Mouse (Mus musculus) testis, adult 2 months (tissue): ENCODE results near the gene Gns. TPM values are rescaled to one million over a fixed set of nuclear protein-coding genes. Genes with fewer than 3 reads are reported as not detected.

ENCODE experiments used
- H3K27ac ChIP-seq: fragments of 200-500 bp; 2 replicates; pipeline ENCODE4 v1.5.1; 2012; ENCODE audit warnings: low read depth, low read length; ENCODE audit not compliant: control insufficient read depth, insufficient read depth
- H3K27me3 ChIP-seq: fragments of 200-500 bp; 2 replicates; pipeline ENCODE4 v1.6.1; 2012; ENCODE audit warnings: mild to moderate bottlenecking, low read length, moderate library complexity; ENCODE audit not compliant: control insufficient read depth, insufficient read depth
- H3K36me3 ChIP-seq: fragments of 200-500 bp; 2 replicates; pipeline ENCODE4 v1.6.1; 2012; ENCODE audit warnings: mild to moderate bottlenecking, low read length; ENCODE audit not compliant: control insufficient read depth, insufficient read depth
- H3K4me1 ChIP-seq: fragments of 200-500 bp; 2 replicates; pipeline ENCODE4 v1.6.1; 2012; ENCODE audit warnings: low read length; ENCODE audit not compliant: control insufficient read depth, insufficient read depth
- H3K4me3 ChIP-seq: fragments of 200-500 bp; 2 replicates; pipeline ENCODE4 v1.5.1; 2012; ENCODE audit warnings: low read depth, mild to moderate bottlenecking, low read length, moderate library complexity, mixed read lengths; ENCODE audit not compliant: control insufficient read depth
- CTCF ChIP-seq: fragments of 200-500 bp; IDR thresholded peaks from 2 replicates; pipeline ENCODE4 v1.5.1; 2012; ENCODE audit warnings: low read depth, mild to moderate bottlenecking, inconsistent platforms, low read length, moderate library complexity; ENCODE audit not compliant: control insufficient read depth, insufficient read depth, insufficient replicate concordance
- POLR2A ChIP-seq: fragments of 200-500 bp; IDR thresholded peaks from 2 replicates; pipeline ENCODE4 v1.6.1; 2012; ENCODE audit warnings: low read depth, mild to moderate bottlenecking, inconsistent platforms, low read length, moderate library complexity; ENCODE audit not compliant: control insufficient read depth
- polyA plus RNA-seq: library from polyadenylated mRNA; depleted of rRNA; stranded (reverse); fragments of >200 nt; gene quantifications from 2 replicates; pipeline ENCODE4 v1.2.3, GENCODE M21; 2012; rRNA removed

The Gns gene
- polyA plus RNA-seq: 14.5 and 14.7 TPM in 2 replicates

GRCm38 (mm10) chr10:121364801-121365564 is at the start of gene Gns:
TSS of gene Gns (plus strand) at chr10:121365090.
- Histone ChIP-seq H3K4me3 (peak within 1 kb of the TSS; percentile 91), H3K27ac (peak within 1 kb of the TSS; percentile 62), H3K36me3 (no peaks in the 10 kb centered on the region), H3K27me3 (no peaks in the 10 kb centered on the region), H3K4me1 (peaks cover 4% of the 10 kb centered on the region)
- TF ChIP-seq POLR2A: peak; percentile 58
- no peak for TF ChIP-seq CTCF

- Histone ChIP-seq H3K4me3 (no peak overlapping the region), H3K27ac (no peak overlapping the region), H3K4me1 (peaks cover 8% of the 10 kb centered on the region), H3K27me3 (no peaks in the 10 kb centered on the region; the same call in 1 of the 2 replicates), H3K36me3 (no peaks in the 10 kb centered on the region)
- TF ChIP-seq CTCF (no peak), POLR2A (no peak)
Observed at GRCm38 (mm10) chr10:121315321-121316283, 49.3 kb upstream of the Gns start.

- no peak for TF ChIP-seq POLR2A
- no peak for TF ChIP-seq CTCF
- peaks cover 2% of the 10 kb centered on the region; the same call in 1 of the 2 replicates for H3K4me1 ChIP-seq
- no peaks in the 10 kb centered on the region for H3K36me3 ChIP-seq
- no peaks in the 10 kb centered on the region for H3K27me3 ChIP-seq
- H3K27ac ChIP-seq: no peak overlapping the region
- no peak overlapping the region for H3K4me3 ChIP-seq
Observed at GRCm38 (mm10) chr10:121316361-121316760, 48.5 kb upstream of the Gns start.

GRCm38 (mm10) chr10:121318397-121318950 is 46.4 kb upstream of the Gns start:
- H3K4me3 ChIP-seq: no peak overlapping the region
- H3K27ac ChIP-seq: no peak overlapping the region
- H3K27me3 ChIP-seq: no peaks in the 10 kb centered on the region
- no peak for TF ChIP-seq POLR2A
- TF ChIP-seq CTCF: no peak
- no peaks in the 10 kb centered on the region for H3K36me3 ChIP-seq
- H3K4me1 ChIP-seq: peaks cover 2% of the 10 kb centered on the region; the same call in 1 of the 2 replicates

- TF ChIP-seq POLR2A (no peak), CTCF (no peak)
- Histone ChIP-seq H3K36me3 (no peaks in the 10 kb centered on the region), H3K27ac (no peak overlapping the region), H3K4me1 (no peaks in the 10 kb centered on the region), H3K4me3 (no peak overlapping the region), H3K27me3 (no peaks in the 10 kb centered on the region)
Observed at GRCm38 (mm10) chr10:121323493-121323892, 41.4 kb upstream of the Gns start.

- Histone ChIP-seq H3K4me1 (no peaks in the 10 kb centered on the region), H3K4me3 (no peak overlapping the region), H3K27me3 (no peaks in the 10 kb centered on the region), H3K27ac (no peak overlapping the region), H3K36me3 (no peaks in the 10 kb centered on the region)
- TF ChIP-seq CTCF (no peak), POLR2A (no peak)
Observed at GRCm38 (mm10) chr10:121326167-121326566, 38.7 kb upstream of the Gns start.

- Histone ChIP-seq H3K27ac (no peak overlapping the region), H3K4me3 (no peak overlapping the region), H3K4me1 (no peaks in the 10 kb centered on the region), H3K36me3 (no peaks in the 10 kb centered on the region), H3K27me3 (no peaks in the 10 kb centered on the region)
- TF ChIP-seq POLR2A: no peak
Observed at GRCm38 (mm10) chr10:121329586-121329985, 35.3 kb upstream of the Gns start.
